Mouse (Mus musculus) lung, postnatal 0 days (tissue): ENCODE results near the gene Dmrtc1b. TPM values are rescaled to one million over a fixed set of nuclear protein-coding genes. Genes with fewer than 3 reads are reported as not detected.
"Not testable (repeated sequence)": the region's sequence is repeated elsewhere in the genome, so short reads cannot be mapped to it uniquely, and the experiment has no call there.

ENCODE experiments used
- ATAC-seq: fragments of 200-750 bp; cut with Nextera tagmentation; 2 replicates; pipeline ENCODE4 v1.8.0; 2017; ENCODE audit warnings: moderate library complexity
- DNase-seq: peaks from one replicate; pipeline ENCODE4 v3.0.0-alpha.2; 2016; ENCODE audit warnings: low spot score
- H3K27ac ChIP-seq: fragments of 300-500 bp; sonication (generic); 2 replicates; pipeline ENCODE4 v1.5.1; 2014; ENCODE audit warnings: antibody characterized with exemption, mild to moderate bottlenecking, low read length, mixed read lengths
- H3K27me3 ChIP-seq: fragments of 300-500 bp; sonication (generic); replicated peaks from 2 replicates; pipeline ENCODE4 v1.6.1; 2014; ENCODE audit warnings: low read length, mixed read lengths; ENCODE audit not compliant: insufficient read depth
- H3K36me3 ChIP-seq: fragments of 300-500 bp; sonication (generic); 2 replicates; pipeline ENCODE4 v1.6.1; 2014; ENCODE audit warnings: low read length, mixed read lengths; ENCODE audit not compliant: insufficient read depth
- H3K4me1 ChIP-seq: fragments of 300-500 bp; sonication (generic); 2 replicates; pipeline ENCODE4 v1.6.1; 2014; ENCODE audit warnings: antibody characterized with exemption, low read depth, low read length, mixed read lengths; ENCODE audit not compliant: insufficient read depth
- H3K4me2 ChIP-seq: fragments of 300-500 bp; sonication (generic); replicated peaks from 2 replicates; pipeline ENCODE4 v1.6.1; 2014; ENCODE audit warnings: low read depth, mild to moderate bottlenecking, low read length, moderate library complexity, mixed read lengths
- H3K4me3 ChIP-seq: fragments of 300-500 bp; sonication (generic); 2 replicates; pipeline ENCODE4 v1.5.1; 2014; ENCODE audit warnings: low read depth, low read length
- H3K9ac ChIP-seq: fragments of 300-500 bp; sonication (generic); replicated peaks from 2 replicates; pipeline ENCODE4 v1.6.1; 2014; ENCODE audit warnings: low read depth, mild to moderate bottlenecking
- H3K9me3 ChIP-seq: fragments of 300-500 bp; sonication (generic); 2 replicates; pipeline ENCODE4 v1.6.1; 2016; ENCODE audit warnings: low read length, mixed read lengths
- CTCF ChIP-seq: IDR thresholded peaks from 2 replicates; pipeline ENCODE4 v1.5.1; 2016; ENCODE audit warnings: antibody characterized with exemption, mild to moderate bottlenecking
- EP300 ChIP-seq: IDR thresholded peaks from 2 replicates; pipeline ENCODE4 v1.6.1; 2016; ENCODE audit warnings: antibody characterized with exemption, mild to moderate bottlenecking, control low read depth
- WGBS: fragments of 180-500 bp; shearing (Covaris S2); extraction: QIAGEN DNeasy Blood & Tissue Kit; methylation state at CpG from one replicate; pipeline ENCODE4 v1.1.7; 2014; 5-methylcytosine and 5-hydroxymethylcytosine counted together
- polyA plus RNA-seq: library from polyadenylated mRNA; unstranded; fragments of >200 nt; fragmentation: Nextera tagmentation; extraction: Ambion mirVana; gene quantifications from 2 replicates; pipeline ENCODE4 v1.2.1, GENCODE M21; 2015

The Dmrtc1b gene
- polyA plus RNA-seq, result not detected in 2 replicates

GRCm38 (mm10) chrX:102707535-102707934, at the start of gene Dmrtc1b, which contains the start of gene Gm9112:
Gene Dmrtc1b, plus strand, starts transcription at chrX:102707865.
Gene Gm9112, minus strand, starts transcription at chrX:102707635.
- not testable (repeated sequence) for H3K36me3 ChIP-seq

DNA sequence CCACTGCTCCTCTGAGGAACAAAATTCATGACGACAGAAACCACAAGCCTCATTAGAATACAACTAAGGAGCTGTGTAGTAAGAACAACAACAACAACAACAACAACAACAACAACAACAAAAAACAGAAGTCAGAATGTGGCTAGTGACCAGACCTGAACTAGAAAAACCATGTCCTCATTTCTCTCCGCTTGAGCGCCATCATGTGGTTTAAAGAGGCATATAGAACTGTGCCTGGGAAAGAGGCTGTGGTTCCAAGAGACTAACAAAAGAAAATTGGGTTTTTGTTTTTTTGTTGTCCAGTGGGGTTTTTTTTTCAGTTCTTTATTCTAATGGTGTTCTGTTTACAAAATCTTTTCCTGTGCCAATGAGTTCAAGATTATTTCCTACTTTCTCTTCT, 47.0 kb upstream of the Dmrtc1b start:
- no peak for ATAC-seq
- no peaks in the 10 kb centered on the region for H3K27me3 ChIP-seq
- no peaks in the 10 kb centered on the region for H3K36me3 ChIP-seq
- WGBS, result 13% methylated on average over 3 of the region's 3 CpGs
- H3K9ac ChIP-seq, result no peak overlapping the region
- no peak overlapping the region for H3K4me2 ChIP-seq
- H3K4me3 ChIP-seq, result no peak overlapping the region
- TF ChIP-seq EP300 (no peak), CTCF (peak; percentile 61)
- H3K27ac ChIP-seq, result no peak overlapping the region
- H3K4me1 ChIP-seq, result no peaks in the 10 kb centered on the region
- DNase-seq, result peak; percentile 21
- no peaks in the 10 kb centered on the region for H3K9me3 ChIP-seq

More at GRCm38 (mm10) chrX:102707535-102707934, at the start of gene Dmrtc1b, which contains the start of gene Gm9112:
- H3K27ac ChIP-seq, DNase-seq, H3K4me1 ChIP-seq, ATAC-seq, H3K9ac ChIP-seq, H3K4me2 ChIP-seq, H3K4me3 ChIP-seq, H3K9me3 ChIP-seq, H3K27me3 ChIP-seq: not testable (repeated sequence)
- 90% methylated on average over 6 of the region's 10 CpGs for WGBS

DNA sequence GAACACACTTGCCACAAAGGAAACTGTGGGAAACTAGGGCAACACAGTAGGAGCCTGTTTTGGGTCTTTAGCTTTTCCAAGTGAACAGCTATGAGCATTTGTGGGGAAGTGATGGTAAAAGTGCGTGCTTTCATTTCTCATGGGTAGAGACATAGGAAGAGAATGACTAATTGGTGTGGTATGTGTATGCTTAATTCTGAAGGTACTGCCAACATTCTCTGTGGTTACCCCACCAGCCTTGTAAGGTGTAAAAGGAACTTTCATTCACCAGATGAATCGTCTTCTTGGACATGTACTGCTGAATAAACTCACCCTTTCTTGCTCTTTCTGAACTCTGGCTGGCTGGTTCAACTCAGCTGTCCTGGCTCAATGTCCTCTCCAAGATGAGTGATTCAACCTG, 41.0 kb upstream of the Dmrtc1b start:
- no peaks in the 10 kb centered on the region for H3K4me1 ChIP-seq
- H3K9ac ChIP-seq, result no peak overlapping the region
- H3K9me3 ChIP-seq, result no peaks in the 10 kb centered on the region
- ATAC-seq, result no peak
- H3K36me3 ChIP-seq, result no peaks in the 10 kb centered on the region
- H3K4me3 ChIP-seq, result no peak overlapping the region
- TF ChIP-seq EP300 (no peak), CTCF (no peak)
- no peak for DNase-seq
- H3K4me2 ChIP-seq, result no peak overlapping the region
- no peaks in the 10 kb centered on the region for H3K27me3 ChIP-seq
- WGBS, result 64% methylated on average over 2 of the region's 2 CpGs
- H3K27ac ChIP-seq, result no peak overlapping the region

- not testable (repeated sequence) for H3K36me3 ChIP-seq, H3K4me1 ChIP-seq, H3K9ac ChIP-seq, H3K27me3 ChIP-seq, H3K27ac ChIP-seq, H3K4me2 ChIP-seq, H3K9me3 ChIP-seq, H3K4me3 ChIP-seq, DNase-seq, ATAC-seq
- 59% methylated on average over 3 of the region's 3 CpGs for WGBS
These were observed 23.0 kb upstream of the Dmrtc1b start for GRCm38 (mm10) chrX:102684706-102685105.

- H3K36me3 ChIP-seq, DNase-seq, H3K9ac ChIP-seq, H3K9me3 ChIP-seq, H3K4me1 ChIP-seq, H3K27me3 ChIP-seq, H3K27ac ChIP-seq, ATAC-seq, H3K4me3 ChIP-seq, H3K4me2 ChIP-seq: not testable (repeated sequence)
- WGBS, result 87% methylated on average over 5 of the region's 5 CpGs
These were observed 20.8 kb upstream of the Dmrtc1b start, which contains the start of gene Gm3880 for GRCm38 (mm10) chrX:102686872-102687271. Gene Gm3880, minus strand, starts transcription at chrX:102686972.

- not testable (repeated sequence) for H3K27me3 ChIP-seq, H3K36me3 ChIP-seq, H3K4me1 ChIP-seq, ATAC-seq, H3K27ac ChIP-seq, H3K4me2 ChIP-seq, H3K4me3 ChIP-seq, H3K9ac ChIP-seq, DNase-seq, H3K9me3 ChIP-seq
- WGBS, result 14% methylated on average over 4 of the region's 4 CpGs
- TF ChIP-seq CTCF, result peak; percentile 61
These were observed 18.4 kb upstream of the Dmrtc1b start for GRCm38 (mm10) chrX:102689252-102689651.

GRCm38 (mm10) chrX:102700636-102701035, 7.0 kb upstream of the Dmrtc1b start:
- 76% methylated on average over 3 of the region's 3 CpGs for WGBS
- H3K27me3 ChIP-seq, H3K4me1 ChIP-seq, H3K9ac ChIP-seq, DNase-seq, ATAC-seq, H3K36me3 ChIP-seq, H3K4me3 ChIP-seq, H3K9me3 ChIP-seq, H3K27ac ChIP-seq, H3K4me2 ChIP-seq: not testable (repeated sequence)

DNA sequence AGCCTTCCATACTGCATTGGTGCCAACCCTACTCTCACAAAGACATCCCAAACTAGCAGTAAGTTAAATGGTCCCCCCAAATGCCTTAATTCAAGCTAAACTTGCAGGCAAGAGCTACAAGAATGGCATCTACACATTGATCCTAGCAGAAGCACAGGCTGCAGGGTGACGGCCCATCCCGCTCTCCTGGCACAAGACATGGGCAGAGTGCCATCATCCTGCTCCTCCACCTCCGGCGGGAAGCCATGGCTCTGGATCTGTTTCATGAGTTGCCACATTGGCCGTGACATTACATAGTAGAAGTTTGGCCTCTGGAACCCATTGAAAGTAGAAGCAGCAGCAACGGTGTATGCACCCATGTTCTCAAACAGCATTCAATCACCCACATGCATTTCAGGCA, 16.6 kb downstream of the Dmrtc1b start:
- H3K4me3 ChIP-seq, H3K9me3 ChIP-seq, H3K4me1 ChIP-seq, ATAC-seq, H3K4me2 ChIP-seq, H3K27me3 ChIP-seq, H3K9ac ChIP-seq, H3K36me3 ChIP-seq, DNase-seq, H3K27ac ChIP-seq: not testable (repeated sequence)
- 92% methylated on average over 6 of the region's 6 CpGs for WGBS
